Mouse (Mus musculus) heart, postnatal 0 days (tissue): ENCODE data around the gene Rab7. TPM values are rescaled to one million over a fixed set of nuclear protein-coding genes. Genes with fewer than 3 reads are reported as not detected.
A peak's percentile ranks its signal among the peaks of the same experiment; 100 is the strongest.
"Not testable (repeated sequence)": the region's sequence is repeated elsewhere in the genome, so short reads cannot be mapped to it uniquely, and the experiment has no call there.

Experiments used
- ATAC-seq: fragments of 200-750 bp; cut with Nextera tagmentation; 2 replicates; pipeline ENCODE4 v1.8.0; 2017; ENCODE audit warnings: low read depth, moderate number of reproducible peaks, moderate library complexity; ENCODE audit not compliant: insufficient read depth
- DNase-seq: peaks from one replicate; pipeline ENCODE4 v3.0.0-alpha.2; 2016; ENCODE audit warnings: low spot score
- H3K27ac ChIP-seq: fragments of 300-500 bp; sonication (generic); 2 replicates; pipeline ENCODE4 v1.5.1; 2014; ENCODE audit warnings: low read depth, mild to moderate bottlenecking
- H3K27me3 ChIP-seq: fragments of 300-500 bp; sonication (generic); 2 replicates; pipeline ENCODE4 v1.6.1; 2014; ENCODE audit warnings: low read length, mixed read lengths; ENCODE audit not compliant: control insufficient read depth, insufficient read depth
- H3K36me3 ChIP-seq: fragments of 300-500 bp; sonication (generic); replicated peaks from 2 replicates; pipeline ENCODE4 v1.6.1; 2014; ENCODE audit warnings: low read length, mixed read lengths; ENCODE audit not compliant: control insufficient read depth, insufficient read depth
- H3K4me1 ChIP-seq: fragments of 300-500 bp; sonication (generic); 2 replicates; pipeline ENCODE4 v1.6.1; 2014; ENCODE audit warnings: antibody characterized with exemption; ENCODE audit not compliant: control insufficient read depth, insufficient read depth
- H3K4me2 ChIP-seq: fragments of 300-500 bp; sonication (generic); 2 replicates; pipeline ENCODE4 v1.6.1; 2014; ENCODE audit warnings: low read depth, mild to moderate bottlenecking, low read length, moderate library complexity
- H3K4me3 ChIP-seq: fragments of 300-500 bp; sonication (generic); 2 replicates; pipeline ENCODE4 v1.5.1; 2014; ENCODE audit warnings: low read depth, low read length
- H3K9ac ChIP-seq: fragments of 300-500 bp; sonication (generic); replicated peaks from 2 replicates; pipeline ENCODE4 v1.6.1; 2014; ENCODE audit warnings: low read depth, low read length, mixed read lengths
- H3K9me3 ChIP-seq: fragments of 300-500 bp; sonication (generic); replicated peaks from 2 replicates; pipeline ENCODE4 v1.6.1; 2016; ENCODE audit warnings: low read length; ENCODE audit not compliant: control insufficient read depth
- CTCF ChIP-seq: IDR thresholded peaks from 2 replicates; pipeline ENCODE4 v1.5.1; 2016; ENCODE audit warnings: antibody characterized with exemption, control low read depth, low read depth
- EP300 ChIP-seq: IDR thresholded peaks from 2 replicates; pipeline ENCODE4 v1.6.1; 2016; ENCODE audit warnings: antibody characterized with exemption, low read depth
- WGBS: fragments of 180-500 bp; shearing (Covaris S2); extraction: QIAGEN DNeasy Blood & Tissue Kit; methylation state at CpG from one replicate; pipeline ENCODE4 v1.1.7; 2014; 5-methylcytosine and 5-hydroxymethylcytosine counted together
- microRNA-seq: library from miRNA; unstranded; fragments of <30 nt; microRNA quantifications from one replicate; pipeline ENCODE4, GENCODE M21; 2016
- polyA plus RNA-seq: library from polyadenylated mRNA; unstranded; fragments of >200 nt; fragmentation: Nextera tagmentation; extraction: Ambion mirVana; gene quantifications from 2 replicates; pipeline ENCODE4 v1.2.1, GENCODE M21; 2015
- total RNA-seq: library from RNA; depleted of rRNA; stranded (reverse); fragments of >200 nt; gene quantifications from 2 replicates; pipeline ENCODE4 v1.2.3, GENCODE M21; 2014; ENCODE audit warnings: low replicate concordance; rRNA removed

Rab7 gene
- total and polyA plus RNA-seq, 2 experiments from 2014 or later, result 62.7 to 196 TPM

DNA sequence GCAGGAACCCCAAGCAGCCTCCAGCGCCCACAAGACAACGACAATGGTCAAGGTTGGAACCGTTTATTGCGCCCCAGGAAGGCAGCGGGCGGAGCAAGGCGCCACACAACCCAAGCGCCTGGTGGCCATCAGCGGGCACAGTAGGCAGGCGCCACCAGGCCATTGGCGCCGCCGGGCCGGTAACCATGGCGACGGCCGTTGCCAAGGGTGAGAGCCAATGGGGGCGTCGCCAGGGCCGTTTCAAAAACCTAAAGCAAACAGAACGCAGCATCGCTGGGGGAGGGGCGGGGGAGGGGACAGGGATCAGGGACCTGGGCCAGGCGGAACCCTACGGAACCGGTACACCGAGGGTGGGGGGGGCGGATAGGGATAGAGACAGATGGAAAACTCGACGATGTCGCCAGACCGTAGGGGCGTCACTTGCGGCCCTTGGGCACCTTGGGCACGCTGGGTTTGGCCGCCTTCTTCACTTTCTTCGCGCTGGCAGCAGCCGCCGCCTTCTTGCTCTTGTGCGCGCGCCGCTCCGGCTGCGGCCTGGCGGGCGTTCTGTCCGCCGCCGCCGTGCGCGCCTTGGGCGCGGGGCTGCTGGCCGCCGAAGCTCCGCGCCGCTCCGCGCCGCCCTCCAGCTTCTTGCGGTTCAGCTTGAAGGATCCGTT is 64.6 kb downstream of the Rab7 start:
- peak overlapping the region; percentile 72 for H3K4me3 ChIP-seq
- peaks cover 6% of the 10 kb centered on the region; the same call in 1 of the 2 replicates for H3K27me3 ChIP-seq
- peak overlapping the region; percentile 97 for H3K4me2 ChIP-seq
- DNase-seq (peak; percentile 42), ATAC-seq (peak; percentile 70)
- H3K9me3 ChIP-seq, result no peaks in the 10 kb centered on the region
- peak overlapping the region; percentile 35 for H3K27ac ChIP-seq
- peaks cover 17% of the 10 kb centered on the region for H3K4me1 ChIP-seq
- 0 out of 2 replicates have a peak, but pooled peaks cover 3% of the 10 kb centered on the region for H3K36me3 ChIP-seq
- WGBS, result under 1% methylated on average over 65 of the region's 66 CpGs
- no peak for TF ChIP-seq EP300
- peak; percentile 23 for TF ChIP-seq CTCF
- peak overlapping the region; percentile 84 for H3K9ac ChIP-seq

DNA sequence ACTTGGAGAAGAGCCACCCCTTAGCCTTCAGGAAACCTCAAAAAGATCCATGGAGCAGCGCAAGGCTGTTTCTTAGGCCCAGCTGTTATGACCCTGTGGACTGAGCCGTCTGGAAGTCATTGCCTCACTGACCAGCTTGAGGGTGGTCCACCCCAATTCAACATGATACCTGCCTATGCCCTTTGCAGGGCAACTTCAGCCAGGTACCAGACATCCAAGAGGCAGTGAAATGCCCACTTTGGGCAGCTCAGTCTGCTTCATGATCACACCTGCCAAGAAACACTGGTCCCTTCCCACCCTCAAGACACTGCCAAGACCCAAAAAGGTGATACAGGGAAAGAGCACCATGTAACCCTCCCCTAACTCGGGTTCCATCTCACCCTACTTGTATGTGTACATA is 65.3 kb downstream of the Rab7 start:
- DNase-seq (no peak), ATAC-seq (no peak)
- no peak overlapping the region for H3K9ac ChIP-seq
- H3K27ac ChIP-seq, result no peak overlapping the region
- peaks cover 17% of the 10 kb centered on the region for H3K4me1 ChIP-seq
- H3K36me3 ChIP-seq, result 0 out of 2 replicates have a peak, but pooled peaks cover 1% of the 10 kb centered on the region
- TF ChIP-seq EP300 (no peak), CTCF (no peak)
- H3K27me3 ChIP-seq, result peaks cover 6% of the 10 kb centered on the region; the same call in 1 of the 2 replicates
- no peak overlapping the region for H3K4me3 ChIP-seq
- peak overlapping the region; percentile 97; the same call in 1 of the 2 replicates for H3K4me2 ChIP-seq
- no peaks in the 10 kb centered on the region for H3K9me3 ChIP-seq
- WGBS, result 79% methylated on average over 3 of the region's 3 CpGs

DNA sequence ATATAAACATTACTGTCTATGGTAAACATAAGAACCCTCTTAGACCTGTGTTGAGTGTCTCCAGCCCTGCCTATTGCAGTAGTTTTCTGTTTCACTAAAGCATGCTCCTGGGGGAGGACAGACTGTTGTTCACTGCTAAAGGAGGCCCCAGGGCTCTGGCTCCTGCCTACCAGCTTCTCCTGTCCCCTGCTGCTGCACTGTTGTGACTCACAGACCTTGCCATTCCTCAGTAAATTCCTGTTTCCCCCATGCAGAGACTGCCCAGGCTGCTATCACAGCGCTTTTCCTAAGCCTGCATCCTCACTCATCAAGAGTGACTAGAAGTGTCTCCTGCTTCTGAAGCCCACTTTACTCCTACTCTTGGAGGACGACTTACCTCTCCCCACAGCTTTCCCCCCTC is 75.0 kb downstream of the Rab7 start:
- Histone ChIP-seq H3K4me3 (no peak overlapping the region), H3K9me3 (no peaks in the 10 kb centered on the region), H3K27me3 (no peaks in the 10 kb centered on the region), H3K36me3 (no peaks in the 10 kb centered on the region), H3K4me2 (no peak overlapping the region), H3K4me1 (no peaks in the 10 kb centered on the region), H3K27ac (no peak overlapping the region), H3K9ac (no peak overlapping the region)
- DNase-seq, result no peak
- no peak for ATAC-seq
- WGBS, result 15% methylated on average over 2 of the region's 2 CpGs
- no peak for TF ChIP-seq EP300
- no peak for TF ChIP-seq CTCF

DNA sequence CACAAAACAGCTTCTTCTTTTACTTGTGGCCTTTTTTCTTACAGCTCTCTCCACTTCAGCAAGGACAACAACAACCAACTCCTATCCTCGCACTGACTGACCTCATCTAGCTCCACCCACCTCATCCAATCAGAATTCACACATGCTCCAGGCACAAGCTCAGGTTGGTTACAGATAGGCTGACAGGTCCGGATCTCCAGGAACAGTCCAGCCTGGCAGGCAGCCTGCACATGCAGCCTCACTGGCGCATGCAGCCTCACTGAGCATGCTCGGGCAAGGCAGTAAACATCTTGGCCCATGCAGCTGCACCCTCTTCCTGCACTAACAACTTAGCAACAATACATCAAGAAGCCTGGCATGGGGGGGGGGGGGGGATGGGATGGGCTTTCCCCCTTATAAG is 82.6 kb downstream of the Rab7 start:
- not testable (repeated sequence) for H3K27me3 ChIP-seq, DNase-seq, ATAC-seq, H3K36me3 ChIP-seq, H3K4me1 ChIP-seq, H3K4me3 ChIP-seq, H3K27ac ChIP-seq, H3K4me2 ChIP-seq, H3K9ac ChIP-seq
- WGBS, result 49% methylated on average over 4 of the region's 4 CpGs
- H3K9me3 ChIP-seq, result peaks cover 11% of the 10 kb centered on the region; the same call in 1 of the 2 replicates

Small RNAs within 50 kb of the gene (microRNA-seq; reads per million reads assigned to microRNA genes)
- 0.54 reads per million for gene Gm47286

Other genes starting within 250 kb of the Rab7 start
- gene Rab43, start 233.1 kb downstream of the Rab7 start, total RNA-seq, result 11.8 and 19.7 TPM in 2 replicates
- 6.7 and 6.8 TPM in 2 replicates for gene Rab43, start 233.1 kb downstream of the Rab7 start, polyA plus RNA-seq
- gene Gm45140, start 209.5 kb downstream of the Rab7 start, total RNA-seq, result not detected in 2 replicates
- gene Gm45140, start 209.5 kb downstream of the Rab7 start, polyA plus RNA-seq, result 0.58 and 1.1 TPM in 2 replicates
- 5.6 and 40.5 TPM in 2 replicates for gene Isy1, start 206.5 kb downstream of the Rab7 start, total RNA-seq
- 16.7 and 18.4 TPM in 2 replicates for gene Isy1, start 206.5 kb downstream of the Rab7 start, polyA plus RNA-seq
- gene Cnbp, start 194.2 kb downstream of the Rab7 start, total RNA-seq, result 247 and 318 TPM in 2 replicates
- gene Cnbp, start 194.2 kb downstream of the Rab7 start, polyA plus RNA-seq, result 553 and 591 TPM in 2 replicates
- gene Copg1, start 157.5 kb downstream of the Rab7 start, total RNA-seq, result 92.4 and 95.1 TPM in 2 replicates
- 66.3 and 67.1 TPM in 2 replicates for gene Copg1, start 157.5 kb downstream of the Rab7 start, polyA plus RNA-seq
- 8.7 and 40.9 TPM in 2 replicates for gene Hmces, start 131.3 kb downstream of the Rab7 start, total RNA-seq
- 16.2 and 18.0 TPM in 2 replicates for gene Hmces, start 131.3 kb downstream of the Rab7 start, polyA plus RNA-seq
- gene H1fx, start 63.6 kb downstream of the Rab7 start, total RNA-seq, result 2.8 and 31.9 TPM in 2 replicates
- 5.8 and 7.8 TPM in 2 replicates for gene H1fx, start 63.6 kb downstream of the Rab7 start, polyA plus RNA-seq
- 120 and 133 TPM in 2 replicates for gene Rpn1, start 39.2 kb upstream of the Rab7 start, total RNA-seq
- 99.0 and 104 TPM in 2 replicates for gene Rpn1, start 39.2 kb upstream of the Rab7 start, polyA plus RNA-seq
- 17.7 and 19.6 TPM in 2 replicates for gene Gata2, start 148.6 kb upstream of the Rab7 start, total RNA-seq
- 13.7 and 16.0 TPM in 2 replicates for gene Gata2, start 148.6 kb upstream of the Rab7 start, polyA plus RNA-seq
- not detected in 2 replicates for gene Dnajb8, start 177.0 kb upstream of the Rab7 start, total RNA-seq
- not detected in 2 replicates for gene Dnajb8, start 177.0 kb upstream of the Rab7 start, polyA plus RNA-seq